Mouse (Mus musculus) kidney, postnatal 36 days (tissue): ENCODE measurements around the gene Erlin1.

Experiments
- DNase-seq, 2 experiments: peaks; one replicate each; pipeline ENCODE4 v3.0.0; 2021 to 2022; ENCODE audit warnings: mixed read lengths in 2 of 2

Gene Erlin1

DNA sequence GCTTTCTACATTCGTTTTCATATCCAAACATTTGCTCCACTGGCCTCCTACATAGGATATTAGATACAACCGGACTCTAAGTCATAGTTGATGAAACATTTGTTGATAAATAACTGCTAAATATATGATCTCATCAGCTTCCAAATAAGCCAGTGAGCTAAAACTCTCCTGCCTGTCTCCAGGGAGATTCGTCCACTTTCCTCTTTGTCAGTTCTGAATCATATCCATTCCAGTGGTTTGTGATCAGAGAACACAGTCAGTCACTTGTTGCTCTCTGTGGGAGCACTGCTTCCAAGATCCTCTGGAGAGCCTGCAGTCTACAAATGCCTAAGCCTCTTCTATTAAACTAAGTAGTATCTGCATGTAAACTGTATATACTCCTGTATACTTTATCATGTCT, 9.4 kb downstream of the Erlin1 start:
- DNase-seq, result no peak

DNA sequence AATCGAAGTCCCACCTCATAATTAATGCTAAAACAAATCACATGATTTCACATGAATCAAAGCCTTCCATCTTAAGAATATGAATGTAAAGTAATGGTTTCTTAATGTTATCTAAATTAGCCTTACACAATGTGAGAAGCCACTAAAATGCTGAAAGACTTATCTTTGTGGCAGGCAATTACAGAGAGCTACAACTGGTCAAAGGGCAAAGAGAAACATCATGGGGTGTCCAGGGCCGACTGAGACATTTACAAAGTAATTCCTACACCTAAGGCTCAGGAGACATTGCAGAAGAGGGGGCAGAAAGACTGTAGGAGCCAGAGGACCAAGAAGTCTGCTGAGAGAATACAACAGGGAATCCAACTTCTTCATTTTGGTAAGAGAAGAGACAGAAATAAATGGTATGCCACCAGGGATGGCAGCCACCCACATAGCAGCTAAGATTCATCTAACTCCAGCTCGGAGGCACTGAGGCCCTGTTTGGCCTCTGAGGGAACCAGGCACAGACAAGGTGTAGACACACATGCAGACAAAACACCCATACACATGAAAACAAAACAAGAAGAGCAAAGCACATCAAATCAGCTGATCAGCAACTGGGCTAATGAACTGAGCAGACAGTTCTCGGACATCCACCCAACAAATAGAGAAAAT, 14.3 kb downstream of the Erlin1 start:
- no peak for DNase-seq

- DNase-seq, result no peak
Measured at GRCm38 (mm10) chr19:44050388-44050787, 19.2 kb downstream of the Erlin1 start.

GRCm38 (mm10) chr19:44049282-44049681, 20.3 kb downstream of the Erlin1 start:
- DNase-seq, result peak in 1 of 2 experiments; percentile 58

- DNase-seq, result no peak
Measured at GRCm38 (mm10) chr19:44045847-44046246, 23.7 kb downstream of the Erlin1 start.

DNA sequence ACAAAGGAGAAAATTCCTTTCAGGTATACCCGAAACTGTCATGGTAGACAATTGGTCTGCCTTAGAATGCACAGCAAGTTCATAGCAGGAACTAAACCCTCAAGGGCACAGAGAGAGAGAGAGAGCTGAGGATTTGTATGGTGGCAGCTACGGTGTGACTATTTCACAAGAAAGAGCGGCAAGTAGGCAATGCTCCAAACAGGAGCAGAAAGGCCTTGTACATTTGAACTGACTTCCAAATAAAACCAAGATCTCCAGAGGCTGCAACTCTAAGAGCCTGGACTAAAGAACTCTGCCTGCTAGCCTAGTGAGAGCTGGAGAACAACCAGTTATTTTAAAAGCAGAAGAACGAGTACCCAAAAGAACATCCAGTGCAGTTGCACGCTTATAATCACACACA, 27.5 kb downstream of the Erlin1 start:
- DNase-seq, result no peak

GRCm38 (mm10) chr19:44033396-44033795, 36.2 kb downstream of the Erlin1 start:
- DNase-seq, result no peak

DNA sequence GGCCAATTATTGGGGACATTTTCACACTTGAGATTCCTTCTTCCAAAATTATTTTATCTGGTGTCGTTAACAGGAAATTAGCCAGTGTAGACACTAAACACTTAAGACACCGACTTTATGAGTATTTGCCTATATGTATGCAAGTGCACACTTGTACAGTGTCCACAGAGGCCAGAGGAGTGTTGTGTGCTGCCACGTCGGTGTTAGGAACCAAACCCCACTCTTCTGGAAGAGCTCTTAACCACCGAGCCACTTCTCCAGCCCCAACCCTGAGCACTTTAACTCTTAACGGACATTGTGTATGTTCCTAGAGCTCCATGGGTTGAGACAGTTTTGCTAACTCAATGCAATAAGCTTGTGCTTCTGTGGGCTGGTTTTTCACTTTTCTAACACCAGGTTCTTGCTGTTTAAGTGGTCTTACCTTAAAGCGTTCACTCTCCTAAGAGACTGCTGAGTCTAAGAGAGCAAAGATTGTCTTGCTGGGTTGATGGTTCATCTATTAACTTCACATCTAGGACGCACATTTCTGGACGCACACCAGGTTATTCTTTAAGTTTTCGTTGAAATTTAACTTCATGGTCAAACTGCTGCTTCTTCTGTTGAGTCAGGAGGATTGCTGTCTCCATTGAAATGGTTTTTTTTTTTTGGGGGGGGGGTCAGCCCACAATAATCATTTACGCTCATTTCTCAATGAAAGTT, 37.4 kb downstream of the Erlin1 start:
- peak; percentile 34 to 76 for DNase-seq

DNA sequence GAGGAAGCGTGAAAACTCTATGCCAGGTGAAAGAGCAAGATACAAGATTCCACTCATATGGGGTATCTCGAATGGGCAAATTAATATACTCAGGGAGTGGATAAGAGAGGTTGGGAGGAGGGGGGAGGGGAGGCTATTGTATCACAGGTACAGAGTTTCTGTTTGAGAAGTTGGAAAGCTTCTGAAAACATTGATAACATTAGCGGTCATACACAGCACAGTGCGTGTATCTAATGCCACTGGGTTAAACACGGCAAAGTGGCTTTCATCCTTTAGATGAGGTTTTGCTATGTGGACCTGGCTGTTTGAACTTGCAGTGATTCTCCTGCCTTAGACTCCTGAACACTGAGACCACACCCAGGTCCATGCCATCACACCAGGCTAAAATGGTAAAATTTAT, 39.6 kb downstream of the Erlin1 start:
- DNase-seq, result no peak

- DNase-seq, result no peak
Measured at GRCm38 (mm10) chr19:44028972-44029371, 40.6 kb downstream of the Erlin1 start, which contains the start of gene Cyp2c23. Gene Cyp2c23, minus strand, starts transcription at chr19:44029208.

GRCm38 (mm10) chr19:44026956-44027530, 42.5 kb downstream of the Erlin1 start:
- peak; percentile 16 to 44 for DNase-seq

DNA sequence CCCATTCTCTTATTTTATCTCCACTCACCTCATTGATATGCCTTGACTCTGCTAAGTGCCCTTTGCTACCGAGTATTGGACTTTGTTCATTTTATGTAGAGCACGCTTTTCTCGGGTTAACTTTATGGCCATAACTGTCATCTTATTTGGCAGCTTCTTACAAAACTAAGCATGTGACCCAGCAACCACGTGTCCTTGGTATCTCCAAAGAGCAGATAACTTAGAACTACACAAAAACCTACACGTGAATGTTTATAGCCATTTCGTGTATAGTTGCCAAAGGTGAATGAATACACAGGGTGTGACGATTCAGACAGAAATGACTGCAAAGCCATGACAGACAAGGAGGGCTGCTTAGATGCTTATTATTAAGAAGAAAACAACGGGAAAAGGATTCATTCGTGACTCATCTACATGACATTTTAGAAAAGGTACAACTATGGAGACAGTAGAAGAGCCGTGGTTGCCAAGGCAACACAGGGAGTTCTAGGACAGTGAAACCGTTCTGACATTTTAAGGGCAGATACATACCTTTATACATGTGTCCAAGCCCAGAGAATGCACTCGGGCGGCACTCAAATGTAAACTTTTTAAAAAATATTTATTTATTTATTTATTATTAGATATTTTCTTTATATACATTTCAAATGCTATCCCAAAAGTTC, 44.5 kb downstream of the Erlin1 start:
- peak; percentile 24 to 46 for DNase-seq

GRCm38 (mm10) chr19:44023066-44023465, 46.5 kb downstream of the Erlin1 start:
- peak in 1 of 2 experiments; percentile 30 for DNase-seq

GRCm38 (mm10) chr19:44021502-44021901, 48.1 kb downstream of the Erlin1 start:
- peak; percentile 69 to 94 for DNase-seq

DNA sequence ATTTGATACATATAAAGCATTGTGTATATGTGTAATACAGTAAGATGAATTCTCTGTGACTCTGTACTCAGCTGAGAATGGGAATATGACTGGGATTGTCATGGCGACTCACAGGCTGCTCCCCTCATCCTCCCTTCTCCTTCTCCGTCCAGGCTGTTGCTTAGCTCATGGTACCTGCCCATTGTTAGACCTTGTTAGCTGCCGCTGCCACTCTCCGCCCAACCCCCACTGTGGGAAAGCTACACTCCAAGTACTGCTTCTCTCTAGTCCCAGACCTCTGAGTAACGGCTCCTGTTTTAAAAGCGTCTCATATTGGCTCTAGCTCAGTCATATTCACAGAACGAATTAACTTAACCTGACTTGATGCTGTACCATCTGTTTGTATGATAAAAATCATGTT, 49.8 kb downstream of the Erlin1 start:
- peak in 1 of 2 experiments; percentile 20 for DNase-seq

- DNase-seq, result no peak
Measured at GRCm38 (mm10) chr19:44013862-44014261, 55.7 kb downstream of the Erlin1 start.

GRCm38 (mm10) chr19:44008784-44009183, 60.8 kb downstream of the Erlin1 start:
- DNase-seq, result no peak

GRCm38 (mm10) chr19:44007186-44007585, 62.4 kb downstream of the Erlin1 start:
- no peak for DNase-seq

DNA sequence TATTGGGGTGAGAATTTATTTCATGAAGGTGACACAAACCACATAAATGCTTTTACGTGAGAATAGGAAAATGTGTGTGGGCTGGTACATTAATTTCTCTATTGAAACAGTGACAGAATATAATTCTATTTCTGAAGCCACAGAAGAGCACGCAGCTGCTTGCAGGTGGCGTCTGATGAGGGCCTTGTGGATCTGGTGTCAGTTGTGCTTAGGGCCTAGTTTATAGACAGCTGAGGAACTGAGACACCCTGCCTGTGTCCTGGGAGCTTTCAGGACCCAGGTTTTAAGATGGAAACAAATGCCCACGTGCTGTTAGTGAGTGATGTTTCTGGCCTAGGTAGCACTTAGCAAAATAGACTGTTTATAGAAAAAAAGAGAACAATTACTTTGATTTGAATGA, 64.6 kb downstream of the Erlin1 start:
- DNase-seq, result no peak

DNA sequence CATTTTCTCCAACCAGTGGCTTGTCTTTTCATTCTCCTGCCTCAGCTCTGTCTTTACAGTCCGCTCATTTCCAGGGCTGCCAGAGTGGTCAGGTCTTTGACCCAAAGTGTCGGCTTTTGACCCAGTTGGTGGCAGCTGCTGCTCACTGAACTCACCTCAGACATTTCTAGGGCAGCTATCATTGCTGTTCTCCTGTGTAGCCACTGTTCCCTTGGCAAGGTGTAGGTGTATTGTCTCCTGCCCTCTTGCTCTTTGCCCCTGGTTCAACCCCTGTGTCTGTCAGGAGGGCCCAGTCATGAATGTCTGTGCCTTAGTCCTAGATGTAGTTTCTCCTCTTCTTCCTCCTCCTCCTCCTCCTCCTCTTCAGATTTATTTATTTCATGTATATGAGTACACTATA, 65.3 kb downstream of the Erlin1 start:
- peak in 1 of 2 experiments; percentile 21 for DNase-seq

GRCm38 (mm10) chr19:44000720-44001119, 68.9 kb downstream of the Erlin1 start:
- DNase-seq, result no peak

- DNase-seq, result no peak
Measured at GRCm38 (mm10) chr19:44000061-44000460, 69.5 kb downstream of the Erlin1 start.

- DNase-seq, result no peak
Measured at GRCm38 (mm10) chr19:43998802-43999527, 70.6 kb downstream of the Erlin1 start.
